Mouse (Mus musculus): ENCODE data around the gene Higd1c. TPM values are rescaled to one million over a fixed set of nuclear protein-coding genes. Genes with fewer than 3 reads are reported as not detected.
A peak's percentile ranks its signal among the peaks of the same experiment; 100 is the strongest.

Gene Higd1c
- polyA plus RNA-seq, 1 experiment: not detected

- H3K9ac ChIP-seq (ENCODE audit: low read depth, poor library complexity, severe bottlenecking): no peak overlapping the region
- H3K27ac ChIP-seq (ENCODE audit: insufficient read depth, low read length): no peak overlapping the region
- H3K27me3 ChIP-seq (ENCODE audit: control insufficient read depth, insufficient read depth, low read length, poor library complexity, severe bottlenecking): no peaks in the 10 kb centered on the region
- no peaks in the 10 kb centered on the region for H3K9me3 ChIP-seq (replicated peaks; ENCODE audit: control insufficient read depth, insufficient read depth, low read length, poor library complexity, severe bottlenecking)
- H3K4me1 ChIP-seq (ENCODE audit: control insufficient read depth, insufficient read depth, low read length): no peaks in the 10 kb centered on the region
- H3K4me3 ChIP-seq (ENCODE audit: low read depth, low read length): no peak overlapping the region
- TF ChIP-seq CTCF (IDR thresholded peaks at IDR 0.05; ENCODE audit: low read depth, low read length) (no peak), POLR2A (IDR thresholded peaks at IDR 0.05; ENCODE audit: insufficient read depth, low read length) (no peak), EP300 (IDR thresholded peaks at IDR 0.05; ENCODE audit: insufficient read depth, low read depth, low read length) (no peak)
- no peaks in the 10 kb centered on the region for H3K36me3 ChIP-seq (ENCODE audit: control insufficient read depth, insufficient read depth, low read length, poor library complexity, severe bottlenecking)
Measured at GRCm38 (mm10) chr15:100391066-100391465, 26.7 kb downstream of the Higd1c start.

- no peaks in the 10 kb centered on the region for H3K9me3 ChIP-seq (replicated peaks; ENCODE audit: control insufficient read depth, insufficient read depth, low read length, poor library complexity, severe bottlenecking)
- no peaks in the 10 kb centered on the region for H3K27me3 ChIP-seq (ENCODE audit: control insufficient read depth, insufficient read depth, low read length, poor library complexity, severe bottlenecking)
- H3K4me3 ChIP-seq (ENCODE audit: low read depth, low read length): no peak overlapping the region
- no peak overlapping the region for H3K27ac ChIP-seq (ENCODE audit: insufficient read depth, low read length)
- no peak overlapping the region for H3K9ac ChIP-seq (ENCODE audit: low read depth, poor library complexity, severe bottlenecking)
- no peaks in the 10 kb centered on the region for H3K36me3 ChIP-seq (ENCODE audit: control insufficient read depth, insufficient read depth, low read length, poor library complexity, severe bottlenecking)
- no peak for TF ChIP-seq CTCF (IDR thresholded peaks at IDR 0.05; ENCODE audit: low read depth, low read length)
- H3K4me1 ChIP-seq (ENCODE audit: control insufficient read depth, insufficient read depth, low read length): no peaks in the 10 kb centered on the region
Measured at GRCm38 (mm10) chr15:100391599-100391998, 27.3 kb downstream of the Higd1c start.

GRCm38 (mm10) chr15:100393016-100393415 lies 28.7 kb downstream of the Higd1c start:
- no peak overlapping the region for H3K27ac ChIP-seq (ENCODE audit: insufficient read depth, low read length)
- no peaks in the 10 kb centered on the region for H3K9me3 ChIP-seq (replicated peaks; ENCODE audit: control insufficient read depth, insufficient read depth, low read length, poor library complexity, severe bottlenecking)
- no peak overlapping the region for H3K9ac ChIP-seq (ENCODE audit: low read depth, poor library complexity, severe bottlenecking)
- H3K27me3 ChIP-seq (ENCODE audit: control insufficient read depth, insufficient read depth, low read length, poor library complexity, severe bottlenecking): no peaks in the 10 kb centered on the region
- H3K4me1 ChIP-seq (ENCODE audit: control insufficient read depth, insufficient read depth, low read length): no peaks in the 10 kb centered on the region
- no peaks in the 10 kb centered on the region for H3K36me3 ChIP-seq (ENCODE audit: control insufficient read depth, insufficient read depth, low read length, poor library complexity, severe bottlenecking)
- H3K4me3 ChIP-seq (ENCODE audit: low read depth, low read length): no peak overlapping the region
- no peak for TF ChIP-seq POLR2A (IDR thresholded peaks at IDR 0.05; ENCODE audit: insufficient read depth, low read length)
- no peak for TF ChIP-seq CTCF (IDR thresholded peaks at IDR 0.05; ENCODE audit: low read depth, low read length)
- TF ChIP-seq EP300 (IDR thresholded peaks at IDR 0.05; ENCODE audit: insufficient read depth, low read depth, low read length): no peak

GRCm38 (mm10) chr15:100395561-100395960 lies 31.2 kb downstream of the Higd1c start:
- Histone ChIP-seq H3K9me3 (replicated peaks; ENCODE audit: control insufficient read depth, insufficient read depth, low read length, poor library complexity, severe bottlenecking) (no peaks in the 10 kb centered on the region), H3K4me3 (ENCODE audit: low read depth, low read length) (no peak overlapping the region), H3K27me3 (ENCODE audit: control insufficient read depth, insufficient read depth, low read length, poor library complexity, severe bottlenecking) (no peaks in the 10 kb centered on the region), H3K36me3 (ENCODE audit: control insufficient read depth, insufficient read depth, low read length, poor library complexity, severe bottlenecking) (0 out of 2 replicates have a peak, but pooled peaks cover 3% of the 10 kb centered on the region), H3K4me1 (ENCODE audit: control insufficient read depth, insufficient read depth, low read length) (no peaks in the 10 kb centered on the region), H3K27ac (ENCODE audit: insufficient read depth, low read length) (no peak overlapping the region), H3K9ac (ENCODE audit: low read depth, poor library complexity, severe bottlenecking) (no peak overlapping the region)
- TF ChIP-seq EP300 (IDR thresholded peaks at IDR 0.05; ENCODE audit: insufficient read depth, low read depth, low read length) (no peak), CTCF (IDR thresholded peaks at IDR 0.05; ENCODE audit: low read depth, low read length) (peak; percentile 4), POLR2A (IDR thresholded peaks at IDR 0.05; ENCODE audit: insufficient read depth, low read length) (no peak)

- Histone ChIP-seq H3K4me1 (ENCODE audit: control insufficient read depth, insufficient read depth, low read length) (no peaks in the 10 kb centered on the region), H3K9me3 (replicated peaks; ENCODE audit: control insufficient read depth, insufficient read depth, low read length, poor library complexity, severe bottlenecking) (no peaks in the 10 kb centered on the region), H3K27ac (ENCODE audit: insufficient read depth, low read length) (no peak overlapping the region)
Measured at GRCm38 (mm10) chr15:100400592-100401250, 36.4 kb downstream of the Higd1c start.

GRCm38 (mm10) chr15:100401811-100402210 lies 37.5 kb downstream of the Higd1c start:
- H3K9ac ChIP-seq (ENCODE audit: low read depth, poor library complexity, severe bottlenecking): no peak overlapping the region
- H3K27me3 ChIP-seq (ENCODE audit: control insufficient read depth, insufficient read depth, low read length, poor library complexity, severe bottlenecking): no peaks in the 10 kb centered on the region
- H3K36me3 ChIP-seq (ENCODE audit: control insufficient read depth, insufficient read depth, low read length, poor library complexity, severe bottlenecking): peaks cover 3% of the 10 kb centered on the region
- H3K27ac ChIP-seq (ENCODE audit: insufficient read depth, low read length): no peak overlapping the region
- no peak overlapping the region for H3K4me3 ChIP-seq (ENCODE audit: low read depth, low read length)
- no peaks in the 10 kb centered on the region for H3K4me1 ChIP-seq (ENCODE audit: control insufficient read depth, insufficient read depth, low read length)
- H3K9me3 ChIP-seq (replicated peaks; ENCODE audit: control insufficient read depth, insufficient read depth, low read length, poor library complexity, severe bottlenecking): no peaks in the 10 kb centered on the region
- TF ChIP-seq CTCF (IDR thresholded peaks at IDR 0.05; ENCODE audit: low read depth, low read length) (no peak), POLR2A (IDR thresholded peaks at IDR 0.05; ENCODE audit: insufficient read depth, low read length) (no peak), EP300 (IDR thresholded peaks at IDR 0.05; ENCODE audit: insufficient read depth, low read depth, low read length) (no peak)

More at GRCm38 (mm10) chr15:100400592-100401250, 36.4 kb downstream of the Higd1c start:
- H3K36me3 ChIP-seq (ENCODE audit: control insufficient read depth, insufficient read depth, low read length, poor library complexity, severe bottlenecking): peaks cover 3% of the 10 kb centered on the region
- no peak overlapping the region for H3K9ac ChIP-seq (ENCODE audit: low read depth, poor library complexity, severe bottlenecking)
- TF ChIP-seq POLR2A (IDR thresholded peaks at IDR 0.05; ENCODE audit: insufficient read depth, low read length) (no peak), CTCF (IDR thresholded peaks at IDR 0.05; ENCODE audit: low read depth, low read length) (no peak), EP300 (IDR thresholded peaks at IDR 0.05; ENCODE audit: insufficient read depth, low read depth, low read length) (no peak)
- H3K27me3 ChIP-seq (ENCODE audit: control insufficient read depth, insufficient read depth, low read length, poor library complexity, severe bottlenecking): no peaks in the 10 kb centered on the region
- no peak overlapping the region for H3K4me3 ChIP-seq (ENCODE audit: low read depth, low read length)

All from ES-Bruce4 (cell line).